Mouse (Mus musculus): ENCODE data around the gene Tbl2.

Gene Tbl2

DNA sequence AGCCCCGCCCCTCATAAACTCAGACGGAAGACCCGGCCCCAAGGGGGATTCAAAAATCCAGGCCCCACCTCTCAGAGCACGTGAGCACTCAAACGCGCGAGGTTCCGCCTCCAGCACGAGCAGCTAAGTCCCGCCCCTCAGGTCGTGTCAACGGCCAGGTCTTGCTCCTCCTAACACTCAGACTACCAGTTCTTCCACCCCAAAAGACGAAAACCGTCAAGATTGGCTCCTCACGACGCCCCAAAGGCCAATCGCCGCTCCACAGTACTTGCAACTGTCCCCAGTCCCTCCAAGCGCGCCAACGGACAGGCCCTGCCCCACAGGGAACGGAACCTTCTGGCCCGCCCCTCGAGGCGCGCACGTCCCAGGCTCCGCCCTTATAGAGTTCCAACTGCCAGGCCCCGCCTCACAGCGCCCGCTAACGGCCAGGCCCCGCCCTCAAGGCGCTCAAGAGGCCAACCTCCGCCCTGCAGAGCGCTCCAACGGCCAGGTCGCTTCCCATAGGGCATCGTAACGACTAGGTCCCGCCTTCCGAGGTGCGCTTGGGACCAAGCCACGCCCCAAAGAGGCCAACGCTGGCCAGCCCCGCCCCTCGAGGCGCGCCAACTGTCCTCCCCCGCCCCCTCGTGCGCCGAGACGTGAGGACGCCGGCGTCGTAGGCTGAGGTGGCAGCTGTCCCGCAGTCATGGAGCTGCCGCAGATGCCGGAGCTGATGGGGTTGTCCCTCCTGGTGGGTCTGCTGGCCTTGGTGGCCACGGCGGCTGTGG lies at the start of gene Tbl2:
TSS of gene Tbl2 (plus strand) at position 605 of the 767 bp plus-strand sequence.
- DNase-seq = peak; percentile 99

DNA sequence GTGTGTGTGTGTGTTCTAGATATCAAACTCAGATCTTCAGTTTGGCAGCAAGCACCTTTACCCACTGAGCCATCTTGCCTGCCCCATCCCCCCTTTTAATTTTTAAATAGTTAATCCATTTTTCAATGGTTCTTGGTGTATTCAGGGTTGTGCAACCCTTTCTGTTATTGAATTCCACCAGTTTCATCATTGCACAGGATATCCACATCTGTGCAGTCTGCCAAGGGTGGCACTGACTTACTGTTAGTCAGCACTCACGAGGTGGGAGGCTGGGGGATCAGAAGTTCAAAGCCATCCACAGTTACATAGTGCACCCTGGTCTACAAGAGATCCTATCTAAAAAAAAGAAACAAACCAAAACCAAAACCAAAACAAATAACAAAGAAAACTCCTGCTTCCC lies 48.5 kb upstream of the Tbl2 start:
- no peak for DNase-seq

DNA sequence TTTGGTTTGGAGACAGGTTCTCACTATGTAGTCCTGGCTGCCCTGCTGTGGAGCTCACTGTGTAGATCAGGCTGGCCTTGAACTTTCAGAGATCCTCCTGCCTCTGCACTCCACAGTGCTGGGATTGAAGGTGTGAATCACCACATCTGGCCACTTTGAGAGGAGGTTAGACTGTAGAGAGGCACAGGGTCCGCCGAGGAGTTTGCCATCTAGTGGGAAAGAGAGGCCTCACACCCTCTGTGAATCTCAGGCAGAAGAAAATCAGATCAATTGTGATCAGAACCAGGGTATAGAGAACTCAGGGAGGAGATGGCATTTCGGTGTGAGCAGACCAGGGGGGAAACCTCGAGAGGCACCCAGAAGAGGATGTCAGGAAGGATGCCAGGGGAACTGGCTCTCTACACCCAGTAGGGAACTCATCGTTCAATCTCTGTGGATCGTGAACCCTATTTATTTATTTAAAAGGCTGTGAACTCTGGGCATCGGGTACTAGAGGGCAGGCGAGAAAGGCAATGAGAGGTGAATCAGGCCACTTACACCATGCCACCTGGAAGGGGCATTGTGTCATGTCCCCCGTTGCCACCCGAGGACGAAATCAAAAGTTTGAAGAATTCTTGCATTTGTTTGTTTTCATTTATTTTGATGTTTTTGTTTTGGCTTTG lies 45.3 kb upstream of the Tbl2 start:
- no peak for DNase-seq

DNA sequence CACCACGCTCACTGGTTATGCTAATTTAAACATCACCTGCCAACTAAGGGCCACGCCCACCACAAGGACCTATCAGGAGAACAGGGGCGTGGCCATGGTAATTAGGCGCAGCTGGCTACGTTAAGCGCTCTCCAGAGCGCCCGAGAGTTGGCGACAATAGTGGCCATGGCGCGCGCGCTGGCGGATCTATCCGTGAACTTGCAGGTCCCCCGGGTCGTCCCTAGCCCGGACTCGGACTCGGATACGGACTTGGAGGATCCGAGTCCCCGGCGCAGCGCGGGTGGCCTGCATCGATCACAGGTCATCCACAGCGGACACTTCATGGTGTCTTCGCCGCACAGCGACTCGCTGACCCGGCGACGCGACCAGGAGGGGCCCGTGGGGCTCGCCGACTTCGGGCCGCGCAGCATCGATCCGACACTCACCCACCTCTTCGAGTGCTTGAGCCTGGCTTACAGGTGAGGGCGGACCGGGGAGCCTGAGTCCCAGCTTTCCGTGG lies 42.6 kb upstream of the Tbl2 start:
- peak; percentile 71 for DNase-seq

DNA sequence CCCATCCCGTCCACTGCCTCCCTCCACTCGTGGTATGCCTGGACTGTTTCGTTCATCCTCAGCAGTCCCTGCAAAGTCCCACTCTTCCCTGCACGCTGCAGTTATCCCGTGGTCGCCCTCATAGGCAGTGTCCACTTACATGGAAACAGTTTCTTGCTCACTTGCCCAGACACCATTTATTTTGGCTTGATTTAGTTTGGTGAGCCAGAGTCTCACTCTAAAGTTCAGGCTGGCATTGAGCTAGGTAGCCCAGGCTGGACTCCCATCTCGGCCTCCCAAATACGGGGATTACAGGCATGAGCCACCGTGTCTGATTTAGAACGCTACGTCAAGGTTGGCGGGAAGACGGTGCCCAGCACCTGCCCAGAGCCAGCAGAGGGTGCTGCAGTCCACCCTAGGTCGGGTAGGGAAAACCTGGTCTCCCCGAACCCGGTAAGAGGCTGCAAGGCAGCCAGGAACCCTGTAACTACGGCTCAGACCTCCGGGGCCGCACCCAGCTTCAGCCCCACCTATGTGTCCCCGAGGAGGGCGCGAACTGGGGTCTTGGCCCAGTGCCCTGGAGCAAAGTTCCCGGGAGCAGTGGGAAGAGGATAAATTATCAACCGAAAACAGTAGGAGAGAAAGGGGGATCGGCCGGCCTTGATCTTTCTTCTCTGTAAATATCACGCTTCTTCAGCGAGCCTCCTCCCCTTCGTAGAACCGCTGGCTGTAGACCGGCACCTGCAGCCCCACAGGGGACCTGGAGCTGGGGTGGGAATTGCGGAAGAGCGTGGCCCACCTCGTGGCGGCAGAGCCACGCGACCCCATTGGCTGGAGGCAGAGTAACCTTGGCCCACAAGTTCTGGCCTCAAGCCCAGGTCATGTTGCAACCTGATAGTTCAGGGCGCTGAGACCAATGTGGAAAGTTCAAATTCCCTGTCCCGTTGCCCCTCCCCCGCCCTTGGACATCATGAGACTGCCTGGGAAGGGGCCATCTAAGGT lies 41.6 kb upstream of the Tbl2 start:
- DNase-seq = no peak

DNA sequence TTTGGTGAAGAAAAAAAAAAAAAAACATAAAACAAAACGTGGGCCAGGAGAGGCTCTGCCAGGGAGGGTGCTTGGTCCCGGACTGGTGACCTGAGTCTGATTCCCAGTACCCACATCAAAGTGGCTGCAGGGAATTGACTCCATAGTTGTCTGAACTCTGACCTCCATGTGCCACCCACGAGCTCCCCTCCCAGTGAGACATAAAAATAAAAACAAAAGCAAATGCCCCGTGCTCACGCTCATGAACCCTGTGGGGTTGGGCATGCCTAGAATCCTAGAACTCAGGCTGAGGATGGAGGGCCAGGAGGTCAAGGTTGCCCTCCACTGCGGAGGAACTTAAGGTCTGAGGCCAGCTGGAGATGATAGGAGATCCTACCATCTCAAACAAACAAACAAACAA lies 40.4 kb upstream of the Tbl2 start:
- no peak for DNase-seq

DNA sequence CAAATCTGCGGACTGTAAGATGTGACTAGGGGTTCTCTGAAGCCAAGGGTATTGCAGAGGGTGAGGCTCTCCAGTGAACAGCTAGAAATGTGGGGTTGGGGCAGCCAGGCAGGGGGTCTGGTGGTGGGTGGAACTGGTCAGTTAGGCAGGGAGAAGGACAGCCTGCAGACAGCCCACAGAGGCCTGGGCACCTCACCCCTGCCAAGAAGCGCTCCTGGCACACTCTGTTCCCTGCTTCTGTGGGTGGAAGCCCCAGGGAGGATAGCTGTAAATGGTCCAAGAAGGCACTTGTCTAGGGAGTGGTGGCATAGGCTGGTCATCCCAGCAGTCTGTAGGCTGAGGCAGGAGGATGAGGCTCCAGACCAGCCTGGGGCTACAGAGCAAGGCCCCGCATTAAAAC lies 40.0 kb upstream of the Tbl2 start:
- DNase-seq = no peak

DNA sequence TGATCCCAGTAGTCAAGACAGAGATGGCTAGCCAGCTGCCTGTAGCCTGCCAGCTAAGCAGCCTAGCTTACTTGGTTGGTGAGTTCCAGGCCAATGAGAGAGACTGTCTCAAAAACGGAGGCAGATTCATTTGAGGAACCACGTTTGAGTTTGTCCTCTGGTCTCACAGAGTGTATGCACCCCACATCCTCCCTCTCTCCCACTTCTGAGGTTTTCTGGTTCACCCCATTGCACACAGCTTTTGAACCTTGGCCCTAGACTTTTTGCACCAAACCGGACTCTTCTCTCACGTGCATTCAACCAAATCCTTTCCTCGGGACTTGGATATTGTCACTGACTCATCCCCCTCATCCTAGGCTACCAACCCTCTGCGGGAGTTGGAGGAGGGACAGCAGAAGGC lies 39.5 kb upstream of the Tbl2 start:
- no peak for DNase-seq

DNA sequence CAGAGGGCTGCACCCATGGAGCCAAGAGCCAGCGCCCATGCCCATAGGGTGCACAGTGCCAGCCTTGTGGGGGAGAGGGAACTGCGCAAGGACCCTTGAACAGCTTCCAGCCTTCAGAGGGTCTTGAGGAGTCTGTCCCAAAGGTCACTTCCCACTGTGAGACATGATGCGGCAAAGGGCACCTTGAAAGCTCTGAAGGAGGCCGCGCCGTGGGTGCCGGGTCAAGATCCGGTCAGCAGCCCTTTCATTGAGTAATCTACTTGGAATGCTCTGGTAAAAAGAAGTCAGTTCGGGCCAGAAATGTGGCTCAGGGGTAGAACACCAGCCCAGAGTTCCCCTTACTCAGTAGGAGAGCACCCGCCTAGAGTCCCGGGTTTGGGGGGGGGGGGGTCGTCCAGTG lies 35.7 kb upstream of the Tbl2 start:
- DNase-seq = no peak

DNA sequence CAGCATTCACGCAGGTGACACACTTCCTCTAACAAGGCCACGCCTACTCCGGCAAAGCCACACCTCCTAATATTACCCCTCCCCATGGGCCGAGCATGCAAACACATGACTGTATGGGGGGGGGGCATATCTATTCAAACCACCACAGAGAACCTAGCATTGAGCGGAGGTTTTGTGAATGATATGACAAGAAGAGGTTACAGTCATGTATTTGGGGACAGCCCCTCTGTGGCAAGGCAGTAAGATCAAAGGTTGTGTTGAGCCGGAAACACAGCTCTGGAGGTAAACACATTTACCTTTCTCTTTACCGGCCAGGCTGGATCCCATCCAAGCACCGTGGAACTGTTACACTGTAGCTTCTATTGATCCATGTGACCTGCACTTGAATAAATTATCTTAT lies 34.2 kb upstream of the Tbl2 start:
- no peak for DNase-seq

DNA sequence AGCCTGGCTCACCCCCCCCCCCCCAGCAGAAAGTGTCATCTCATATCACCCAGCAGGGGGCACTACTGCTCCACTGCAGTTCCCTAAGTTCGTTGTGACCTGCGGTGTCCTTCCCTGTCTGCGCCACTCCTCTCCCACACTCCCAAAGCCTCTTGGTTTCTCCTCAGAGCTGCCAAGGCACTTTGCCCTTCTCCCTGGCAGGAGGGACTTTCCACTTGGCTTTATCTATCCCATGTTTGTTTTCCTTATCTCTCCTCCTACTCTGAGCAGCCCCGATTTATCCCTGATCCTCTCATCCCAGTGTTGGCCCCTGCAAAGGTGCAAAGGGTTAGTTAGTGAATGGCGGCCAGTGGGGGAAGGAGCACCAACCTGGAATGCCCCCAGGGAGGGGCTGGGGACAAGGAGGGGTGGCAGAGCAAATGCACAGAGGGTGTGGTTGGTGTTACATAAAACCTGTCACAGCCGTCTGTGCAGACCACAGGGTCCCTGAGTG lies 30.8 kb upstream of the Tbl2 start:
- no peak for DNase-seq

DNA sequence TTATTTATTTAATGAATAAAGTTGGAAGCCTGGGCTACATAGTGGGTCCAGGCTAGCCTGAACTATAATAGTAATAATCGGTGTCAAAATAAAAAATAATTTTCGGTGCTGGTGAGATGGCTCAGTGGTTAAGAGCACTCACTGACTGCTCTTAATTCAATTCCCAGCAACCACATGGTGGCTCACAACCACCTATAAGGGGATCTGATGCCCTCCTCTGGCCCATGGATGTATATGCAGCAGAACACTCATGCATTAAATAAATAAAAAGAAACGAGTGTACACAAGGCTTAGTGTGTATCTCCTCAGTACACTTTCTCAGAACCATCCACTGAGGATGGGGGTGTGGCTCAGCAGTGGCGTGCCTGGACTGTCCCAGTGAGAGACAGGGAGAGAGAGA lies 28.7 kb upstream of the Tbl2 start:
- no peak for DNase-seq

DNA sequence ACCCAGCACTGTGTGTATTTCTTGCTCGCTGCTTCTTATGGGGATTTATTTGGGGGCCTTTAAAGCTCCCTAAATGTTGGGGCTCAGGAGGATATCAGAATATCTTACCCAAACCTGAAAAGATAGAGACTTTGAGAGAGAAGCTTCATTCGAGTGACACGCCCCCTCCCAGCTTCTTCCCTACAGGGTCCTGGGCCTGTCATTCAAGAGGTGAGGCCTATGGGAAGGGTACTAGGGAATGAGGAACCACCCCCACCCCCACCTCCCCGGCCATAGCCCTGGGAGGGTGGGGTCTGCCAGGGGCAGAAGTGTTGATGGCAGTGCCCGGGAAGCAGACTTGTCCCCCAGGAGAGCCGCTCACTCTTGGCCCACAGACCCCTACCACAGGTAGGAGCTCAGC lies 23.3 kb upstream of the Tbl2 start:
- peak; percentile 83 for DNase-seq

DNA sequence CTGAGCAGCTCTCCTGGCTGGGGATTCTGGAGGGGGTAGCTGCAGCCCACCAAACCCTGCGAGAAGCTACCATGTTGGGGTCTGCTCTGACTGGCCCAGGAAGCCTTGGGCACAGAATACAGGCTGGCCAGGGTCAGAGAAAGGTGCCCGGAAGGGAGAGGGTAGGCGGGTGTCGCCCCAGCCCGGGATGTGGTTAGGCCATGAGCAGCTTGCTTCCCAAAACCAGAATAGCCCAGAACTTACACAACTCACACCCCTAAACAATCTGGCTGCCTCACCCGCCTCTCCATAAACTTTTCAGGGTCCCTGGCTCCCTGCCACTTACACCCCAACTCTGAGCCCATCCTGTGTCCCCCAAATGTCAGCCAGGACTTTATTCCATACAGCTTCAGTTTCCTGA lies 21.8 kb upstream of the Tbl2 start:
- DNase-seq = peak; percentile 64

DNA sequence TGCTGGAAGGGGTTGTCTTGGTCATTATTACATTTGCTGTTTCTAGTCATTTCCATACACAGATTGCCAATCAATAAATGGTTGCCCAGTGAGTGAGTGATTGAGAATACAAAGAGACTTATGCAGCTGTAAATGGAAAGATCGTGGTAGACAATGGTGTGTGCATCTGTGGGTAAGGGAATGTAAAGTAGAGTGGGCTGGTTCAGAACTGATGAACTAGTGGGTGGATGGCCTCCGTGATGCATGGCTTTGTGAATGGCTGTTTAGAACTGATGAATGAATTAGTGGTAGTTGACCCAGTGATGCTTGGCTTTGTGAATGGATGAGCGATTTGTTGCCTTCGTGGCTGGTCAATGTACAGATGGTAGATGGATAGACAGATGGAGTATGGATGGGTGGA lies 19.7 kb upstream of the Tbl2 start:
- no peak for DNase-seq

DNA sequence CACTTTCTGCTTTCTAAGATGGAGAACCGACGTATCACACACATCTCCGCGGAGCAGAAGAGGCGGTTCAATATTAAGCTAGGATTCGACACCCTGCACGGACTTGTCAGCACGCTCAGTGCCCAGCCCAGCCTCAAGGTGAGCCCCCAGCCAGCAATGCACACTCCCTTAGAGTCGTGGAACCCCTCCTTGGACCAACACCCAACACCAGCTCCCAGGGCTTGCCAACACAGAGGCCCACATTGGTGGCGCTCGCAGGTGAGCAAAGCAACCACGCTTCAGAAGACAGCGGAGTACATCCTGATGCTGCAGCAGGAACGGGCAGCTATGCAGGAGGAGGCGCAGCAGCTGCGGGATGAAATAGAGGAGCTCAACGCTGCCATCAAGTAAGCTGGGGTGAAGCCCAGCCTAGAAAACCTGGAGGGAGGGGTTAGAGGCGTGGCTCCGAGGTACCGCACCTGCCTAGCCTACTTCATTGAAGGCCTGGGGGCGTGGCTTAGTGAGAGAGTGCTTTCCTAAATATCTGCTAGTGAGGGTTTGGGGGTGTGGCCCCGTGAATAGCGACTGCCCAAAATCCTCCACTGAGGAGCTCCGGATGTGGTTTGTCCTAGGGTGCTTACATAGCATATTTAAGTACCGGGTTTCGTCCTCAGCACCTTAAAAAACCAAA lies 15.6 kb upstream of the Tbl2 start:
- peak; percentile 46 for DNase-seq

DNA sequence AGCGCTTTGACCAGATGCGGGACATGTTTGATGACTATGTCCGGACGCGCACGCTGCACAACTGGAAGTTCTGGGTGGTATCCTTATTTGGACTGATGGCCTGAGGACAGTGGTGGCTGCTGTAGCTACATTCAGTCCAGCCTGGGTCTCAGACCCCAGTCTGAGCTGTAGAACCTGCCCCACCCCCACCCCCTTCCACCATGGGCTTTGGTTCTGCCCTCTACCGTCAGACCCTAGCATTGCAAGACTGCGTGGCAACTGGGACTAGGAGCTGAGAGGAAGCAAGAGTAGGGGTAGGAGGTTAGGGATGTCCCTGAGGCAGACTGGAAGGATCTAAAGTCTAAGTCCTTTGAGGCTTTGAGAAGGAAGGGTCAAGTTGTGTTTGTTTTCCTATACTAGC lies 14.9 kb upstream of the Tbl2 start:
- DNase-seq = no peak

DNA sequence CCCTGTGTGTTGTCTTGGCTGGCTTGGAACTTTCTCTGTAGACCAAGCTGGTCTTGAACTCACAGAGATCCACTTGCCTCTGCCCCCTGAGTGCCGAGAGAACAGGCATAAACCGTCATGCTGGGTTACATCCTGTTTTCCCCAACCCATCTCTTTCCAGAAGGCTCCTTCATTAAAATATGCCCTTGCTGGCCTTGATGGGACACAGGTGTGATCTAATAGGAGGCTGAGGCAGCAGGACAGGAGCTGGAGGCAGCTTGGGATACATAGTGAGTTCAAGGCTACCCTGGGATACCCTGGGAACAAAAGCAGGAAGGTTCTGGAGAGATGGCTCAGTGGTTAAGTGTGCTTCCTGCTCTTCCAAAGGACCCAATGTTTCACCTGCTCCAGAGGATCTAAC lies 9.6 kb upstream of the Tbl2 start:
- DNase-seq = no peak

DNA sequence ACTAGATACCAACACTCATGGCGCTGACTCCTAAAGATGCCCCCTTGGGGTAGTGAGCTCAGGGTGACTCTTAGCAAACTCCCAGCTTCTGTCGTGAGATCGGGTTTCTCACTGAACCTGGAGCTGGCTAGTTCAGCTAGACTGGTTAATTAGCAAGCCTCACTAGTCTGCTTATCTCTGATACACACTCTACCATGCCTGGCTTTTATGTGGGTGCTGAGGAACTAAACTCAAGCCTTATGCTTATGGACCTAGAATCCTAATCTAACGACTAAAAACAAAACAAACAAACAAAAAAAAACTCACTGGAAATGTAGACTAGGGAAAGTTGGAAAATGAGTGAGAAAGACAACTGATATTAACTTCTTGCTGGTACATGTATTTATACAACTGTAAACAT lies 5.0 kb upstream of the Tbl2 start:
- no peak for DNase-seq

DNA sequence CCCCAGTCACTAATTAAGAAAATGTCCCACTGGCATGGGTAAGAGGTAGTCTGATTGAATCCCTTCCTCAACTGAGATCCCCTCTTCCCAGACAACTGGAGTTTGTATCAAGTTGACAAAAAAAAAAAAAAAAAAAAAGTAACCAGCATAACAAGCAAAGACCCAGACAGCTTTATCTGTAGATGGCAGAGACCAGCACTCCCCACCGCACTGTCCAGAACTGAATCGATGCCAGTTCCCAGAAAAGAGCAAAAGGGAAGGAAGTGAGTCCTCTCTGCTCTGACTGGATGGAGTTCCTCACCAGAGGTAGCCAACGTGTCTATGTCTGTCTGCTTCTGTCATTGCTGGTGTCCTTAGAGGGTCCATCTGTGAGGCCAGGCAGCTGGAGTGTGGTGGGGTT lies 3.9 kb upstream of the Tbl2 start:
- peak; percentile 48 for DNase-seq

DNA sequence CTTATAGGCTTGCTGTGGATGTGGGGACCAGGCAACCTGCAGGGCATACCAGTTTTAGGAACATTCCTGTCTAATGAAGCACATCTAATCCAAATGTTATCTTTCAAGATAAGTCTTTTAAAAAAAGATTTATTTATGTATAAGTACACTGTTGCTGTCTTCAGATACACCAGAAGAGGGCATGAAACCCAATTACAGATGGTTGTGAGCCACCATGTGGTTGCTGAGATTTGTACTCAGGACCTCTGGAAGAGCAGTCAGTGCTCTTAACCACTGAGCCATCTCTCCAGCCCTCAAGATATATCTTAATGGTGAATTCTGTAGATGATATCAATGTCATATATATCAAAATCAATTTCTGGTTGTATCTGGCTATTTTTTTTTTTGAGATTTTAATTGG lies 3.5 kb upstream of the Tbl2 start:
- DNase-seq = no peak

DNA sequence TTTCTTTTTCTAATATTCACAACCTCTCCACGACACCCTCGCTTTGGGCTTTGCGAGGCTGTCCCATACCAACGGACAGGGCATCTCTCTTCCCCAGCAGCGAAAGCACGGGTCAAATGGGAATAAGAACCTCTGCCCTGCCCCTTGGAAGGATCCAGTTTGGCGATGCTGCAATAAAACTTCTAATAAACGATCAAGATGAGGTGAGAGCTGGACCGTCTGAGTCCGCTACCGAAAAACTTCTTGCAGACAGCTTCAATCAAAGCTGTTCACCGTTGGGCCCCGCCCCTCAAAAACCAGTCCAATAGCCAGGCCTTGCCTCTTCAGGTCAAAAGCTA lies 773 bp upstream of the Tbl2 start:
- DNase-seq = no peak

DNA sequence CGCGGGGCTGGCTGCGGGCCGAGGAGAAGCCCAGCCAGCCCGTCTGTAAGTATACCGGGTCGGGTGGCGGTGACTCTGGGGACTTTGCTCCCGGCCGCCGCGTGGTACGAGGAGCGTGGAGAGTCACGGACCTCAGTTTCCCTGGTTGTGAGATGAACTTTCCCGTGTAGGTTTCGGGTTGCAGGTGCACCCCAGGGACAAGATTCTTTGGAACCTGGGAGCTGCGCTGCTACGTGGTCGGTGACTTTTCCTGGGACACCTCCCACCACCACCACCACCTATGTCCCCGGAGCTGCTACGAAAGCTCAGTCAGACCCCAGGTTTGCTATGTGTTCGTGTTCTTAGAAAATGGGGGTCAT lies 342 bp downstream of the Tbl2 start:
- DNase-seq = no peak

Data from layer of hippocampus, adult 9-11 months (tissue).